Mouse (Mus musculus): ENCODE results near the gene Tpst2.
A peak's percentile ranks its signal among the peaks of the same experiment; 100 is the strongest.

Gene Tpst2

DNA sequence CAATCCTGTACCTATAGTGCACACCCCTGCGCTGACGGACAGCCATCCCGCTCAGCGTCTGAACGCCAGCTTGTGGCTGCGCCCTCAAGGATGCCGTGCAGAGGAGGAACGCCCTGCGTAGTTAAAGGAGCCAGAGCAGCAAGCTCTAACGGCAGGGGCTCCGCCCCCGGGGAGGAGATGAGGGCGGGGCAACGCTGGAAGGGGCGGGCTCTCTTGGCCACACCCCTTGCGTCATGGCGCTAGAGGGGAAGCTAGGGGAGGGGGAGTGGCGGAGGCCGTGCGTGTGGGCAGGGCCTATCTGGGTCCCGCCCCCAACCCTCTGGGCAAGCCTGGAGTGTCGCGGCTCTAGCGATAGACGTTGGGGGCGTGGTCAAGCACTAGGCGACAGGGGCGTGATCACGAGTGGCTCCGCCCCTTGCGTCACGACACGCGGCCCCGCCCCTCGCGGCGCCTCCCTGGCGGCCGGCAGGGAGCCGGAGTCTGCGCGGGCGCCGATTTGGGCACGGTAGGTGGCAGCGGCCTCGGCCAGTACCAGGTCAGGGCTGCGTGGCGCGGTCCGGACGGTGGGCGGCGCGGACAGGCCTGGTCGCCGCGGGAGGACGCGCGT, at the start of gene Tpst2:
Gene Tpst2 (plus strand): TSS at position 425 of the 607 bp plus-strand sequence.
- DNase-seq (ENCODE audit: low read depth, low spot score): peak; percentile 99

DNA sequence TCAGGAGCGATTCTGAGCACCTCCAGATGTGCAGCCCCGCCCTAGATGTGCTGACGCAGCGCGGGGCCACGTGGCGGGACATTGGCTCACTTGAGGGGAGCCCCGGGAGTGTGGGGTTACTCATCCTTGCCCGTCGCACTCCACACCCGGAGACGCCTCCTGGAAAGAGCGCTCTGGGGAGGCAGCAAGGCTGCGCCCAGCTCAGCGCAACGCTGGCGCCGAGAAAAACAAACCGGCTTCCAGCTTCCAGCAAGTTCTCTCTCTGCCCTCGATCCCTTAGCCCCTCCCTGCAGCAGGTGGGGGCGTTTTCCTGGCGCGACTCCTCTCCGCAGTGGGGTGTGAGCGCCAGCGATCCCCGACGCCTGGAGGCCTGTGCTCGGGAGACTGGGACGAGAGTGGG, 49.1 kb upstream of the Tpst2 start:
- no peak for DNase-seq (ENCODE audit: low read depth, low spot score)

GRCm38 (mm10) chr5:112227898-112228239, 48.6 kb upstream of the Tpst2 start:
- DNase-seq (ENCODE audit: low read depth, low spot score): no peak

- DNase-seq (ENCODE audit: low read depth, low spot score): peak; percentile 80
These were observed 48.0 kb upstream of the Tpst2 start for GRCm38 (mm10) chr5:112228240-112229076.

DNA sequence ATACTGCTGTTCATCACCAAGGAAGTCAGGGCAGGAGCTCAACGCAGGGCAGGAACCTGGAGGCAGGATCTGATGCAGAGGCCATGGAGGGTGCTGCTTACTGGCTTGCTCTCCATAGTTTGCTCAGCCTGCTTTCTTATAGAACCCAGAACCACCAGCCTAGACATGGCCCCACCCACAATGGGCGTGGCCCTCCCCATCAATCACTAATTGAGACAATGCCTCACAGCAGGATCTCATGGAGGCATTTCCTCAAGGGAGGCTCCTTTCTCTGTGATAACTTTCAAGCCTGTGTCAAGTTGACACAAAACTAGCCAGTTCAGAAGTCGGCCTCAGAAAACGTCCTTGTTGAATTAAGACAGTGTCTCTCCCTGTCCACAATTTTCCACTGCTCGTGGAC, 40.7 kb upstream of the Tpst2 start:
- no peak for DNase-seq (ENCODE audit: low read depth, low spot score)

DNA sequence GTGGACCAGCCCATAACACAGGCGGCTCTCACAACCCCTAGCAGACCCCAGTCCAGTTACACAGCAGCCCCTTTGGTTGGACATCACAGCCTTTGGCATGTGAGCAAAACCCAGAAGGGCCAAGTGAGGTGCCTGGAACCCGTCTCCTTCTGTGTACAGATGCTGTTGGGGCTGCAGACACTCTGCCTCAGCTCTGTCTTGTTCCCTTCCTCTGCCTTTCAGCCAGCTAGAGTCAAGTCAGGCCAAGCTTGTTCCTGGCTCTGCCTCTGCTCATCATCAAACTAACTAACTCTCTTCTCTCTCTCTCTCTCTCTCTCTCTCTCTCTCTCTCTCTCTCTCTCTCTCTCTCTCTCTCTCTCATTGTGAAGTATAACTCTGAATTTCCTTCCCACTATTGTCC, 39.9 kb upstream of the Tpst2 start:
- no peak for DNase-seq (ENCODE audit: low read depth, low spot score)

DNA sequence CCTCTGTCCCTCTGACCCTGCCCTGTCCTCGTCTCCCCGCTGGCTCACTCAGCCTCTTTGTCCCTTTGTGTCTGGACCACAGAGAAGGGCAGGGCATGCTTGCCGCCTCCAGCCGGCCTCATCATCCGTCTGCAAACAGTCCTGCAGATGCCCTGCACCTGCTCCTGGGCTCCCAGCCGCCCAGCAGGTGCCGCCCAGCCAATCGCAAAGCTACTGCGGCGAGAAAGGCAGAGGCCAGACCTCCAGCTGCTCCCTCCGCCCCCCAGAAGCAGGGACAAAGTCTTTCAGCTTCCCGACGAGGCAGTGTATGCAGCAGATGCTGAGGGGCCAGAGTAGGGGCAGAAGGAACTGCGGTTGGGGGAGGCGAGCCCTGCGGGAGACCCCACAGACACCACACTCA, 39.1 kb upstream of the Tpst2 start:
- peak; percentile 87 for DNase-seq (ENCODE audit: low read depth, low spot score)

- no peak for DNase-seq (ENCODE audit: low read depth, low spot score)
These were observed 38.5 kb upstream of the Tpst2 start for GRCm38 (mm10) chr5:112237866-112238570.

- DNase-seq (ENCODE audit: low read depth, low spot score): peak; percentile 75
These were observed 37.6 kb upstream of the Tpst2 start for GRCm38 (mm10) chr5:112238781-112239482.

- peak; percentile 89 for DNase-seq (ENCODE audit: low read depth, low spot score)
These were observed 35.7 kb upstream of the Tpst2 start for GRCm38 (mm10) chr5:112240761-112241160.

GRCm38 (mm10) chr5:112241849-112242248, 34.6 kb upstream of the Tpst2 start:
- DNase-seq (ENCODE audit: low read depth, low spot score): no peak

DNA sequence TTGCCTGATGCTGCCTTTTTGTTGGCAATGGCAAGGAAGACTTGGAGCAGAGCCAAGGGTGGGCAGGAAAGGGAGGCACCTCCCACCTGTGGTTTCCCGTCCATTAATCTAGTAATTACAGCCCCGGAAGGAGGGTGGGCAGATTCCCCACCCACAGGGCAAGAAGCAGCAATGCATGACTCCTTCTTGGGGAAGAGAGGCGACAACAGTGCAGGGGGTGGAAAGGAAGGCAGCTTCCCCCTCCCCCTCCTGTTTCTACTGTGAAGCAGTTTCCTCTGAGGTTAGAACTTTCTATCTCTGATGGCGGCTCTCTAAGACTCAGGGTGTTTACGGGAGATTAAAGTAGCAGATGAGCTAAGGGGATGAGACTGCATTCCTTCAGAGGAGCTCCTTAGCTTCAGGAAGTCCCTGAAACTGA, 34.1 kb upstream of the Tpst2 start:
- DNase-seq (ENCODE audit: low read depth, low spot score): no peak

- DNase-seq (ENCODE audit: low read depth, low spot score): no peak
These were observed 33.5 kb upstream of the Tpst2 start for GRCm38 (mm10) chr5:112243041-112243440.

- DNase-seq (ENCODE audit: low read depth, low spot score): no peak
These were observed 32.8 kb upstream of the Tpst2 start for GRCm38 (mm10) chr5:112243539-112244274.

DNA sequence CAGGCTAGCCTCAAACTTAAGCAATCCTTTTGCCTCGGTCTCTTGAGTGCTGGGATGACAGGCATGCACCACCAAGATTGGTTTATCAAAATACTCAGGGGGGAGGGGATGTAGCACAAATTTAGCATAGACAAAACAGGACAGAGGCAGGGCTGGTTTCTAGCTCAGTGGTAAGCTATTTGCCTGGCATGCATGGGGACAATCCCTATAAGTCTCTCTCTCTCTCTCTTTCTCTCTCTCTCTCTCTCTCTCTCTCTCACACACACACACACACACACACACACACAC, 32.3 kb upstream of the Tpst2 start:
- DNase-seq (ENCODE audit: low read depth, low spot score): no peak

DNA sequence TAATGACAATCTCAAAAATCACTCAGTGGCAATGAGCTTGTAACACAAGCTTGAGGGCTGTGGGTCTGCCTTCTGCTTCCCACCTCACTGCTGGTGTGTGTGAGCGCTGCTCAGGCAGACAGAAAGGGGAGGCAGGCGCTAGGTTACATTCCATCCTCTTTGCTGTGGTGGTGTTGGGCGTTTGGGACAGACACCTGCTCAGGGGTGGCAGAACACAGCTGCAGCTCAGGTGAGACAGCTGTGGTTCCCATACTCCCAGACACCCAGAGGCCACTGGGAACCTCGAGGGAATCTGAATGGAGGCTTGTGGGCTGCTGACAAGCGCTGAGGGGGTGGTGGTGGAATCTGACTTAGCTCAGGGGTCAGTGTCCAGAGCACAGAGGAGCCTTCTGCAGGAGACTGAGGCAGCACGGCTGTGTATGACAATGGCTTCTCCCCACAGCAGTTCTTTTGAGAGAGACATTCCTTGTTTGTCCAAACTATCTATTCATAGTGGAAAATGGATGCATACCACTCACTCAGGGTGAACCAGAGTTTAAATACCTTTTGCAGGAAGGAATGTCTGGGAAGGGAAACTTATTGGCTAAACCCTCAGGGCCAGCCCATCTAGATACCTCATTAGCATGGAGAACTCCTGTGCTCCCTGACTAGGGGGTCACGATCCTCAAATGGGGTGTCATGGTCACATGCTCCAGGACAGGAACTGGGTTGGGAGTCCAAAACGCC, 31.4 kb upstream of the Tpst2 start:
- no peak for DNase-seq (ENCODE audit: low read depth, low spot score)

- no peak for DNase-seq (ENCODE audit: low read depth, low spot score)
These were observed 29.1 kb upstream of the Tpst2 start for GRCm38 (mm10) chr5:112247399-112247798.

DNA sequence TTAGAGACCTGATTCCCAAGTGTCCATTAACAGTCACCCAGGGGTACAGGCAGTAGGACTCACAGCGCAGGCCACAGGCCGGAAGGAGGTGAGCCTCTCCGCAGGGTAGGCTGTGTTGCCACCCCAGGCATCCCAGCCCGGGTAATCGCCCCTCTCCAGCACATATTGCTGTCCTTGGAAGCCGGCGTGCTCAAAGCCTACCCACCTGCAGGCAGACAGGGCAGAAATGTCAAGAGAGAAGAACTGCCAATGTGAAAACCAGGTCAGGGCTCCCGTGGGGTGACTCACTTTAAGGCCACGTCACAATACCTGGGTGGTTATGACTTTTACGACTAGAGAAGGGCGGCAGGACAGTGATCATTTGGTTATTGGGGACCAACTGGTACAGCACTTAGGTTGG, 27.4 kb upstream of the Tpst2 start:
- no peak for DNase-seq (ENCODE audit: low read depth, low spot score)

GRCm38 (mm10) chr5:112252400-112252799, 24.1 kb upstream of the Tpst2 start, which contains the start of gene Cryba4:
TSS of gene Cryba4 (minus strand) at chr5:112252518.
- DNase-seq (ENCODE audit: low read depth, low spot score): no peak

GRCm38 (mm10) chr5:112253169-112253568, 23.3 kb upstream of the Tpst2 start:
- no peak for DNase-seq (ENCODE audit: low read depth, low spot score)

- no peak for DNase-seq (ENCODE audit: low read depth, low spot score)
These were observed 22.1 kb upstream of the Tpst2 start for GRCm38 (mm10) chr5:112254282-112254806.
